Mouse (Mus musculus) myocyte (in vitro differentiated cells): ENCODE measurements around the gene Kcnmb4. TPM values are rescaled to one million over a fixed set of nuclear protein-coding genes. Genes with fewer than 3 reads are reported as not detected.

ENCODE experiments used
- H3K27me3 ChIP-seq: one replicate; pipeline ENCODE4 v1.6.1; 2011; ENCODE audit not compliant: control insufficient read depth, insufficient read depth, insufficient read length
- H3K36me3 ChIP-seq: one replicate; pipeline ENCODE4 v1.6.1; 2011; ENCODE audit not compliant: control insufficient read depth, insufficient read depth
- H3K4me2 ChIP-seq: one replicate; pipeline ENCODE4 v1.6.1; 2011; ENCODE audit warnings: low read depth, control low read depth
- H3K4me3 ChIP-seq: one replicate; pipeline ENCODE4 v1.5.1; 2011; ENCODE audit warnings: mild to moderate bottlenecking, control low read depth, moderate library complexity
- H3K79me2 ChIP-seq: one replicate; pipeline ENCODE4 v1.6.1; 2011; ENCODE audit not compliant: control insufficient read depth, insufficient read depth
- H3ac ChIP-seq: one replicate; pipeline ENCODE4 v1.6.1; 2011; ENCODE audit not compliant: control insufficient read depth, insufficient read length
- CEBPB ChIP-seq: IDR thresholded peaks from 2 replicates; pipeline ENCODE4 v1.6.1; 2011; ENCODE audit warnings: mild to moderate bottlenecking, moderate library complexity; ENCODE audit not compliant: poor library complexity, insufficient read depth, severe bottlenecking
- E2F4 ChIP-seq: IDR thresholded peaks from one replicate; pipeline ENCODE4 v1.6.1; 2011; ENCODE audit warnings: mild to moderate bottlenecking, control low read depth, moderate library complexity; ENCODE audit not compliant: insufficient read depth
- MAX ChIP-seq: IDR thresholded peaks from one replicate; pipeline ENCODE4 v1.6.1; 2011; ENCODE audit warnings: low read depth, mild to moderate bottlenecking, control low read depth
- MYOD1 ChIP-seq, 3 experiments: IDR thresholded peaks; one replicate each; pipeline ENCODE4 v1.6.1; 2011; ENCODE audit warnings: control low read depth in 2 of 3, low read depth in 2 of 3, mild to moderate bottlenecking in 2 of 3, moderate library complexity in 1 of 3; ENCODE audit not compliant: insufficient read length in 2 of 3, control insufficient read depth in 1 of 3
- MYOG ChIP-seq, 3 experiments: IDR thresholded peaks; one replicate each; pipeline ENCODE4 v1.6.1; 2011; ENCODE audit warnings: control low read depth in 2 of 3, low read depth in 2 of 3, mild to moderate bottlenecking in 2 of 3; ENCODE audit not compliant: insufficient read length in 2 of 3, control insufficient read depth in 1 of 3, insufficient read depth in 1 of 3
- POLR2A ChIP-seq: IDR thresholded peaks from one replicate; pipeline ENCODE4 v1.6.1; 2011; ENCODE audit warnings: low read depth, mild to moderate bottlenecking, control low read depth, moderate library complexity; ENCODE audit not compliant: insufficient read length
- POLR2AphosphoS2 ChIP-seq: IDR thresholded peaks from one replicate; pipeline ENCODE4 v1.6.1; 2011; ENCODE audit warnings: low read depth, control low read depth; ENCODE audit not compliant: insufficient read length
- REST ChIP-seq: IDR thresholded peaks from one replicate; pipeline ENCODE4 v1.6.1; 2011; ENCODE audit warnings: mild to moderate bottlenecking, control low read depth, moderate library complexity; ENCODE audit not compliant: insufficient read depth, insufficient read length
- SRF ChIP-seq: IDR thresholded peaks from one replicate; pipeline ENCODE4 v1.6.1; 2011; ENCODE audit warnings: low read depth; ENCODE audit not compliant: control insufficient read depth, insufficient read length
- TCF12 ChIP-seq: IDR thresholded peaks from one replicate; pipeline ENCODE4 v1.6.1; 2011; ENCODE audit warnings: mild to moderate bottlenecking, control low read depth; ENCODE audit not compliant: poor library complexity, insufficient read depth, severe bottlenecking
- TCF3 ChIP-seq: IDR thresholded peaks from one replicate; pipeline ENCODE4 v1.6.1; 2011; ENCODE audit warnings: low read depth, control low read depth; ENCODE audit not compliant: insufficient read length
- USF1 ChIP-seq: IDR thresholded peaks from one replicate; pipeline ENCODE4 v1.6.1; 2011; ENCODE audit warnings: low read depth, mild to moderate bottlenecking, control low read depth, moderate library complexity
- polyA plus RNA-seq: library from polyadenylated mRNA; unstranded; fragments of >200 nt; fragmentation: generic; extraction: Trizol; gene quantifications from one replicate; pipeline ENCODE4 v1.2.1, GENCODE M21; 2012; ENCODE audit warnings: missing spikeins

Kcnmb4 gene
- 2.1 TPM for polyA plus RNA-seq

DNA sequence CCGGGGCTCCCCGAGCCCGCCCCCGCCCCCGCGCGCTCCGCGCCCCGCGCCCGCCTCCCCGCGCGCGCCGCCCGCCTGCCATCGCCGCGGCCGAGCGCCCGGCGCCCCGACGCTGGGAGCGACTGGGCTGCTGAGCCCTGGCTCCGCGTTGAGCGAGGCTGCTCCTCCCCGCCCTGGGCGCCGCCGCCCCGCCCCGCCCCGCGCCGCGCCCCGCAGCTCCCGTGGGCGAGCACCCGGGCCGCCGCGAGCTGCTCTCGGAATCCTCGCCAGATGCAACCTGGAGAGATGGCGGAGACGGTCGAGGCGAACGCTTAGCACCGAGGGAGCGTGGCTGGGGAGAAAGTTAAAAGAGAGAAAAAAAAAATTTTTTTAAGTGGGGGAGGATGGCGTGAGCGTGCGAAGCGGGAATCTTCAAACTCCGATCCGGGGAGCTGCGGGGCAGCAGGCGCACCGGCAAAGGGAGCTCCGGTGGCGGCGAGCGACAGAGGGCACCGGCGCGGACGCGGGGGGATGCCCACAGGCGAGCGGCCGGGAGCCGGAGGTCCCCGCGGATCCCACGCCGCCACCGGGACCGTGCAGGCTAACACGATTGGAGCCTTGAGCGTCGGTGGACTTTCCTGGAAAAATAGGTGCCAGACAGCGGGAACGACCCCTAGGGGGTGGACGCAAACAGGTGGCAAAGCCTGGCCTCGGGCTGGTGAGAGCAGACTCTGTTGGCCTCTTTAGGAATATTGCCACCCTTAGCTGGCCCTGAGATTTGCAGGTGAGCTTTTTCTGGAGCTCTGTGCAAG, at the start of gene Kcnmb4:
TSS of gene Kcnmb4 (minus strand) at position 120 of the 791 bp plus-strand sequence.
- Histone ChIP-seq H3K4me3 (peak within 1 kb of the TSS; percentile 30), H3K36me3 (no peaks in the 10 kb centered on the region), H3K27me3 (no peaks in the 10 kb centered on the region), H3ac (peak within 1 kb of the TSS; percentile 7), H3K4me2 (peak within 1 kb of the TSS; percentile 81), H3K79me2 (no peaks in the 10 kb centered on the region)
- peak; percentile 58 for TF ChIP-seq POLR2A
- TF ChIP-seq MYOD1 (IDR thresholded peaks at IDR 0.05; ENCODE audit: control insufficient read depth in 1 of 3, insufficient read length in 2 of 3, low read depth in 2 of 3) = no peak
- no peak for TF ChIP-seq MYOG (IDR thresholded peaks at IDR 0.05; ENCODE audit: control insufficient read depth in 1 of 3, insufficient read depth in 1 of 3, insufficient read length in 2 of 3, low read depth in 2 of 3)

- Histone ChIP-seq H3K4me2 (no peak overlapping the region), H3K27me3 (no peaks in the 10 kb centered on the region), H3K4me3 (no peak overlapping the region), H3K36me3 (no peaks in the 10 kb centered on the region), H3ac (no peak overlapping the region), H3K79me2 (peaks cover 60% of the 10 kb centered on the region)
- TF ChIP-seq TCF3 = no peak
- no peak for TF ChIP-seq SRF
- TF ChIP-seq POLR2A = no peak
- no peak for TF ChIP-seq USF1
- TF ChIP-seq MYOD1 (IDR thresholded peaks at IDR 0.05; ENCODE audit: control insufficient read depth in 1 of 3, insufficient read length in 2 of 3, low read depth in 2 of 3) = no peak
- TF ChIP-seq E2F4 = no peak
- TF ChIP-seq MAX = no peak
- no peak for TF ChIP-seq POLR2AphosphoS2
- no peak for TF ChIP-seq REST
- no peak for TF ChIP-seq MYOG (IDR thresholded peaks at IDR 0.05; ENCODE audit: control insufficient read depth in 1 of 3, insufficient read depth in 1 of 3, insufficient read length in 2 of 3, low read depth in 2 of 3)
- TF ChIP-seq TCF12 = no peak
- no peak for TF ChIP-seq CEBPB
Observed at GRCm38 (mm10) chr10:116519588-116519987, 45.9 kb upstream of the Kcnmb4 start.

GRCm38 (mm10) chr10:116515590-116515989, 41.9 kb upstream of the Kcnmb4 start:
- H3K4me2 ChIP-seq = no peak overlapping the region
- H3K36me3 ChIP-seq = peaks cover 4% of the 10 kb centered on the region
- no peak overlapping the region for H3ac ChIP-seq
- H3K27me3 ChIP-seq = no peaks in the 10 kb centered on the region
- no peak overlapping the region for H3K4me3 ChIP-seq
- H3K79me2 ChIP-seq = peaks cover 50% of the 10 kb centered on the region
- TF ChIP-seq E2F4 (no peak), POLR2A (no peak), MAX (no peak), MYOG (IDR thresholded peaks at IDR 0.05; ENCODE audit: control insufficient read depth in 1 of 3, insufficient read depth in 1 of 3, insufficient read length in 2 of 3, low read depth in 2 of 3) (no peak), TCF12 (no peak), POLR2AphosphoS2 (no peak), SRF (no peak), MYOD1 (IDR thresholded peaks at IDR 0.05; ENCODE audit: control insufficient read depth in 1 of 3, insufficient read length in 2 of 3, low read depth in 2 of 3) (no peak), REST (no peak), CEBPB (no peak)

DNA sequence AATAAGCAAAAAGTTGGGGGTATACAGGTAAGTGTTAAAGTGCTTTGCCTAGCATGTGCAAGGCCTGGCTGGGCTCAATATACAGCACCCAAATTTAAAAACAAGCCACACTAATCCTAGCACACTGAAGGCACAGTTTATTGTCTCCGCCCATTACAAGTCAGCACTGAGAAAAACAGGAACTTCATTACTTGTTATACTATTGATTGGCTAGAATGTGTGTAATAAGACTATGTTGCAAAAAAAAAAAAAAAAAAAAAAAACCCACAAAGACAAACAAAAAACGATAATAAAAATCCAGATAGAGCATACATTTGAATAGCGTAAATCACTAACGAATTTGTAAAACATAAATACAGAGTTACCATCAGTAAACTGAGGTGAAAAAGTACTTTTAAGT, 41.5 kb upstream of the Kcnmb4 start:
- Histone ChIP-seq H3ac (no peak overlapping the region), H3K4me3 (no peak overlapping the region), H3K4me2 (no peak overlapping the region), H3K27me3 (no peaks in the 10 kb centered on the region), H3K36me3 (peaks cover 4% of the 10 kb centered on the region), H3K79me2 (peaks cover 46% of the 10 kb centered on the region)
- no peak for TF ChIP-seq MAX
- no peak for TF ChIP-seq MYOD1 (IDR thresholded peaks at IDR 0.05; ENCODE audit: control insufficient read depth in 1 of 3, insufficient read length in 2 of 3, low read depth in 2 of 3)

GRCm38 (mm10) chr10:116513254-116513635, 39.6 kb upstream of the Kcnmb4 start:
- Histone ChIP-seq H3K27me3 (no peaks in the 10 kb centered on the region), H3K36me3 (peaks cover 4% of the 10 kb centered on the region), H3K79me2 (peaks cover 35% of the 10 kb centered on the region), H3K4me3 (no peak overlapping the region), H3ac (no peak overlapping the region), H3K4me2 (no peak overlapping the region)
- TF ChIP-seq REST (no peak), MAX (no peak), USF1 (no peak), E2F4 (no peak), MYOD1 (IDR thresholded peaks at IDR 0.05; ENCODE audit: control insufficient read depth in 1 of 3, insufficient read length in 2 of 3, low read depth in 2 of 3) (no peak), POLR2AphosphoS2 (no peak), CEBPB (no peak), TCF3 (no peak), MYOG (IDR thresholded peaks at IDR 0.05; ENCODE audit: control insufficient read depth in 1 of 3, insufficient read depth in 1 of 3, insufficient read length in 2 of 3, low read depth in 2 of 3) (no peak), TCF12 (no peak), SRF (no peak), POLR2A (no peak)
